Mouse (Mus musculus) MN1 (cell line): ENCODE measurements around the gene Pate4.
"Not testable (repeated sequence)": the region's sequence is repeated elsewhere in the genome, so short reads cannot be mapped to it uniquely, and the experiment has no call there.

Source experiments
- DNase-seq: peaks from one replicate; pipeline ENCODE4 v3.0.0-alpha.2; 2016; ENCODE audit warnings: low spot score

Pate4 gene

GRCm38 (mm10) chr9:35611841-35612240 is at the start of gene Pate4:
Gene Pate4 (minus strand): TSS chr9:35611941.
- DNase-seq, result no peak

DNA sequence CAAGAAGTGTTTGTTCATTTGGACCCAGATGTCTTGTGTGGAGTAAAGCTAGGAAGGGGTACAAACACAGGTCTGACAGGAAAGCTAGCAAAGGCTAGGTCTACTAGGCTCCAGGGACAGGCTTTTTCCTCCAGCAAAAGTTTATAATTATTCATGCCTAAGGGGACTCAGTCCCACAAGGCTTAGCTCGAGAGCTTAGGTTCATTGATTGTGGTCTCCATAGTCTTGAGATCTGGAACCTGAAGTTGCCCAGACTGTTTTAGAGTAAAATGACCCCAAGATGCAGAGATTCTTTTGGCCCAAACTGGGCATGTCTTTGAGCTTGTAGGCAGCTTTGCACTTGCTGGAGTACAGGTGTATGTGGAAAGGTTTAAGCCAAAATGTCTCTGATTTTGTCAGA is 36.4 kb upstream of the Pate4 start, which contains the start of gene Pate3:
Gene Pate3, minus strand, starts transcription at position 101 of the 400 bp plus-strand sequence.
- no peak for DNase-seq

- no peak for DNase-seq
Observed at GRCm38 (mm10) chr9:35632981-35633380, 21.2 kb upstream of the Pate4 start.

DNA sequence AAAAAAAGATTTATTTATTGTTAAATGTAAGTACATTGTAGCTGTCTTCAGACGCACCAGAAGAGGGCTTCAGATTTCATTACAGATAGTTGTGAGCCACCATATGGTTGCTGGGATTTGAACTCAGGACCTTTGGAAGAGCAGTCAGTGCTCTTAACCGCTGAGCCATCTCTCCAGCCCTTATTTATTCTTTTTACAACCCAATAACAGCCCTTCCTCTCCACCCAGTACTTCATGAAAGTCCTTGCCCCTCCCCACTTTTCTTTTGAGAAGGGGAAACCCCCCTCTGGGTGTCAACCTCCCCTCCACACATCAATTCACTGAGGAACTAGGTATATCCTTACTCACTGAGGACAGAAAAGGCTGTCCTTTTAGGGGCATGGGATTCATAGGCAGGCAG is 5.0 kb upstream of the Pate4 start:
- DNase-seq, result not testable (repeated sequence)

DNA sequence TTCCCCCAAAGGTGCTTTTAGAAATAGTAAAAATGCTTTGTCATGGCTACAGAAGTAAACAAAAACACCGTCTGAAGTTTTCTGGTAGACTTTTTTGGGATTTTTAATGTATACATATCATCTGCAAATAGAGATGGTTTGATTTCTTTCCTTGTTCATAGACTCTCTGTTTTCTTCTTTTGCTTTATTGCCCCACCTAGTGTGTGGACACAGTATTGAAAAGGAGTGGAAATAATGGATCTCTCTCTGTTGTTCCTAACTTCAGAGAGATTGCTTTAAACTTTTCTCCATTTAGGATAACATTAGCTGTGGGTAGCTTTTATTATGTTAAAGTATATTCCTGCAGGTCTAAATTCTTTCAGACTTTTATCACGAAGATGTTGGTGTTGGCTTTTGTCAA is 2.3 kb upstream of the Pate4 start:
- no peak for DNase-seq

DNA sequence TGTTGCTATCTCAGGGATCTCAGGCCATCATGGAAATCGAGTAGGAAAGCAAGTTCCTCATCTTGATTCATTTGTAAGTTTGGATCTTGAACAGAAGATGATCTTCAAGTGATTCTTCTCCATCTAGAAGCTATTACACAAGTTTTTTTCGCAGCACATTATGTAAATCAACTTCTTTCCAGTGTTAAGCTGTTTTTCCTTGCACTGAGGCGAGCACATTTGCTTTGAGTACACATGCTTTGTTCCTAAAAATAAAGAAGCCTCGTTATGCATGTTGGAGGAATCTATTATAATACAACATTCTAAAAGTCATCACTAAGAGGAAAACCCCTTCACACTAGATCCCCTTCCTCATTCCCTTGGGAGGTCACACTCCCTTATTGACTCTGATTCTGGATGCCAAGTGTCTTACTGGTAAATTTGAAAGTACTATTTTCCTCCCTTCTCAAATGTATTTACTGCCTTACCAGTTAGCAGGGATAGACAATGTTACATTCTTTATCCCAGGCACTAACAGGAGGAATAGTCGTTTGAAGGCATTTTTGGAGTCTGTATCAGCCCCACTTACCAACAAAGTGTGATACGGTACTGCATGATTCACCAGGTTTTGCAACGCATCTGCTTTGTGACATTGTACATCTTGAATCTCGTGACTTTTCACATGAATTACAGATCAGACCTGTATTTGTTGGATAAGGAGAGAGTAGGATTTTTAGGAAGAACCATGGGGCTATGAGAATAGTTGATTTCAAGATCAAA is 3.9 kb downstream of the Pate4 start:
- no peak for DNase-seq

DNA sequence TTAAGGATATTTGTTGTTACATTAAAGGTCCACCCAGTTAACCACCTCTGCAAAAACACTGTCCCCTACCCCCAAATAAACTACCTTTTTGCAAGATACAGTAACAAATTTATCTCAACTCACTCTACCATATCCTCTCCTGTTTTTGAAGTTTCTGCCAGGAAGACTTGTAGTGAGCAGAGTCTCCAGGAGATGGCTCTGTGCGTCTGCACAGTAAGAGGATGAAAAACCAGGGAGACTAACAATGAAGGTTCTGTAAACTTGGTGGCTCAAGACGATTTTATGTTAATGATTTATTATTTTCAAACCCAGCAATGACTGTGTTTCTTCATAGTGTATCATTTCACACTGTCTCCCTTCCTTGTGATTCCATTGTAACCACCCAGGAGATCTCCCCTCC is 18.8 kb downstream of the Pate4 start:
- no peak for DNase-seq

DNA sequence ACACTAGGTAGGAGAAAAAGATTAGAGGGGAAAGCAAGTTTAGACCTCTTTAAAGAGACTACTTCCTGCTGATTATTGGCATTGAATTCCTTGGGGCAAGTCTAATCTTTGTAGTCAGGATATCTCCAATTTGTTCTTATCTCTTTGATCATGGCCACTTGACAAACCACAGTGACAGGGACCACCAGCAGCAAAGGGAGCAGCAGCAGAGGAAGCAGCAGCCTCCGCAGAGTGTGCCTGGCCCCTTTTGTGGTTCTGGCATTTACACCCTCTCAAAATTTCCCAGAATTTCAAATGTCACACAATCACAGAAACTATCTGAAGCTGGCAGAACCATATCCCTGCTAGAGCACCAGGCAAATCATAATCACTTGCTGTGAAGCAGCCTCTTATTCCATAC is 24.1 kb downstream of the Pate4 start:
- no peak for DNase-seq

DNA sequence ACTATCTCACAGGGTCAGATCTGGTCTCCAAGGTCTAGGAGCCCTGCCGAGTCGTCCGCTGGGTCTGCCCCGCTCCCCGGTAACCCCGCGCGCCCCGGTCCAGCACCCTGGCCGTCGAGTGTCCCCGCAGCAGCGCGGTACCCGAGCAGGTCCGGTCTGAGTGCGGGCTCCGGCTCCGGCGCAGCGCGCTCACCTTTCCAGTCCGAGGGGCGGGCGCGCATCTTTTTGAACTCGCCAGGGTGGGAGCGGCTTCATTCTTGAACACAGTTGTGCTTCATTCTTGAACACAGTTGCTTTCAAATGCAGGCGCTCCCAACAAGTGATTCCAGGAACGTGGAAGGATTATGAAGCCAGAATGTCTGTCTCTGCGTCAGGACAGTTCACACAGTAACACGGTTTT is 37.3 kb downstream of the Pate4 start:
- DNase-seq, result no peak

- no peak for DNase-seq
Observed at GRCm38 (mm10) chr9:35570663-35571062, 41.1 kb downstream of the Pate4 start.

DNA sequence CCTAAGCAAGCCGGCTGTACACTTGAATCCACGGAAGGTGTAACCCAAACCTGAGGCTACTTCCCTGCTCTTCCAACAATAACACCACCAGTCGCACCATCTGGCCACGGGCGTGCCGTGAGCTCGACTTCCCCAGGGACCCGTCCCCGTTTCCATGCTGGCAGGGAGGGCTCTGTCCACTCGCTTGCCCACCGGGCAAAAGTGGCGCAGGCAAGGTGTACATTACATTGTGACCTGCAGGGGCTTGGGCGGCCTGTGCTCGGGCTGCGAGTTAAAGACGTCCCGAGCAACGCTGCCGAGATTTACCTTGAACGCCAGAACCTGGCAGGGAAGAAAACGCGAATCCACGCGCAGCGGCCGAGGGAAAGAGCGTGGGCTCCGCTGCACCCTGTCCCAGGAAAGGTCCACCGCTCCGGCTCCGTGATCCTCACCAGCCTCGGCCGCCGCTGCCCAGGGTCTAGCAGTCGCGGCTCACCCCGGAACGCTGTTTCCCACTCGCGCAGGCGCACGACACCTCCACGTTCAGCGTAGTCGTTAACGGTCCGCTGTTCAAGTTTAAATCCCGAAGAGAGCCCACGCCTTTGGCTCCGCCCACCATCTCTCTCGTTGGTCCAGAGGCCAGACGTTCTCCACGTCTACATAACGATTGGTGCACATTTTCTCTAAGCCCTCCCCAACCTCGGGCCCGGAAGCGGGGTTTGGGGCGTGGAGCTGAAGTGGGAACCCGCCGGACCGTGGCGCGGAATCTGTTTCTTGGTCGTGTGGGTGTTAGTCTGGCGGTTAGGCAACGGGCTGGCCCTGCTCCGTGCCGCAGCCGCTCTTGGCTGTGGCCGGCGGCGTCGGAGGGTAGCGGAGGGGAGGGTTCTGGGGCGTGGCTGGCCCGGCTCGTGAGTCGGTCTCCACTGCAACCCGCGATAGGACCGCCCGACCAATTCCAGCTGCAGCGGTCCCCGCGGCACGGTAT is 41.9 kb downstream of the Pate4 start, which contains the start of the genes Pate2 and Hyls1:
Gene Pate2, plus strand, starts transcription at position 714 of the 964 bp plus-strand sequence.
Gene Hyls1, minus strand, starts transcription at position 828 of the 964 bp plus-strand sequence.
- DNase-seq, result peak; percentile 95

- no peak for DNase-seq
Observed at GRCm38 (mm10) chr9:35567995-35568394, 43.7 kb downstream of the Pate4 start.

- DNase-seq, result no peak
Observed at GRCm38 (mm10) chr9:35564536-35565240, 47.1 kb downstream of the Pate4 start.

- DNase-seq, result no peak
Observed at GRCm38 (mm10) chr9:35561583-35561982, 50.2 kb downstream of the Pate4 start.

DNA sequence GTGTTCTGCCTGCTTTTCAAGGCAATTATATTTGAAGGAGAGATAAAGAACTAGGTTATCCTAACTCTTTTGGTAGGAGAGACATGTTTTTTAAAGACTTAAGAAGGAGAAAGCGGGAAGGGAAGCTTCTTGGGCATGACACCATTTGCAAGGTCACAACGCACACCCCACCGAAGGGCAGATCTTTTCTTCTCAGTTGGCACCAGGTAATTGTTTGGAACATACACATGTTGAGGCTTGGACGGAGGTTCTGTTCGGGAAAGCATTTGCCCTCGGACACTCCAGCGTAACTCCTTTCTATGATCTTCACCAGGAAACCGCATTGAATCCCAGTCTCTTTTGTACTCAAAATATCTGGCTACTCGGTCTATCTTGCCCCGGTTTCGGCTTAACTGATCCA is 50.7 kb downstream of the Pate4 start:
- DNase-seq, result no peak

DNA sequence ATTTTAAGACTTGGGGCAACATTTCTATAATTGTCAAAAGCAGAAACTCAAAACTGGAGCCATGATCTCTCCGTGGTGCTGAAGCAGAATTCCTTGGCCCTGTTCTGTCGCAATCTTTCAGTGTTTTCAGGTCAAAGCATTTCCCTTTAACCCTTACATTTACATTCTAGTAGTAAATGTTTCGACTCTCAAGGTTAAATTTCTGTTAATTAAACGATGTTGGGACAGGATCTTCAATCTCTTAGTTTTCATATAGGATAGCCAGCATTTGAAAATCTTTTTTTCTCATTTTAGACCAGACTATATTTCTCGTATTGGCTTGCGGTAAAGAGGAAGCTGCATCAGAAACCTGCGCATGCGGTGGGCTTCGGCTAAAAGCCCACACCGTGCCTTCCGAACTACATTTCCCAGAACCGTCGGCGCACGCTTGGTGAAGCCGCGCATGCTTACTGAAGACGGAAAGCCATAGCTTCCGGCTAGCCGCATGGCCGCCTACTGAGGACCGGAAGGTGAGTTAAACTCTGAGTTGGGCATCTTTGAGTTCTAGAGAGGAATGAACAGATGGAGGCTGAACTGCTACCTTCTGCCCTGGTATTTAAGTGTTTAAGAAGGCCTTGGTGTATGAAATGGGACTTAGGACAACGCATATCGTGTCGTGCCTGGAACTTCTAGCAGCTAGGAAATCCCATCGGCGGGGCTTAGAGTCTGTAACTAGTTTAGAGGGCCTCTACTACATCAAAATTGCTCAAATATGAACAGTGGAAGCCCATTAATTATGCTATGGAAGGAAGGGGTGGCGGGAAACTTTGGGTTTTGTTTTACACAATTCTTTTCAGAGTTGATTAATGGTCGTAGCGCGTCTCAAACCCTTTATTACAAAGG is 52.5 kb downstream of the Pate4 start:
- peak; percentile 88 for DNase-seq

- peak; percentile 74 for DNase-seq
Observed at GRCm38 (mm10) chr9:35558257-35559008, 53.3 kb downstream of the Pate4 start, which contains the start of the genes Ddx25 and Pus3. Gene Ddx25 (minus strand): TSS chr9:35558528. Gene Pus3 (plus strand): TSS chr9:35558595.
